Mouse (Mus musculus) embryonic facial prominence, embryonic 12.5 days (tissue): ENCODE data around the gene Sept11. TPM values are rescaled to one million over a fixed set of nuclear protein-coding genes. Genes with fewer than 3 reads are reported as not detected.
A peak's percentile ranks its signal among the peaks of the same experiment; 100 is the strongest.

Experiments used
- ATAC-seq: fragments of 200-750 bp; cut with Nextera tagmentation; 2 replicates; pipeline ENCODE4 v1.8.0; 2017; ENCODE audit not compliant: insufficient number of reproducible peaks, insufficient read depth, low FRiP score, low TSS enrichment
- H3K27ac ChIP-seq: fragments of 300-500 bp; sonication (generic); 2 replicates; pipeline ENCODE4 v1.5.1; 2016; ENCODE audit warnings: mild to moderate bottlenecking
- H3K27me3 ChIP-seq: fragments of 300-500 bp; sonication (generic); 2 replicates; pipeline ENCODE4 v1.6.1; 2016; ENCODE audit warnings: mild to moderate bottlenecking, moderate library complexity
- H3K36me3 ChIP-seq: fragments of 300-500 bp; sonication (generic); 2 replicates; pipeline ENCODE4 v1.6.1; 2016; ENCODE audit warnings: mild to moderate bottlenecking
- H3K4me1 ChIP-seq: fragments of 300-500 bp; sonication (generic); 2 replicates; pipeline ENCODE4 v1.6.1; 2016
- H3K4me2 ChIP-seq: fragments of 300-500 bp; sonication (generic); replicated peaks from 2 replicates; pipeline ENCODE4 v1.6.1; 2016; ENCODE audit warnings: mild to moderate bottlenecking, moderate library complexity
- H3K4me3 ChIP-seq: fragments of 300-500 bp; sonication (generic); 2 replicates; pipeline ENCODE4 v1.5.1; 2016; ENCODE audit warnings: mild to moderate bottlenecking
- H3K9ac ChIP-seq: fragments of 300-500 bp; sonication (generic); 2 replicates; pipeline ENCODE4 v1.6.1; 2016; ENCODE audit warnings: mild to moderate bottlenecking, moderate library complexity
- H3K9me3 ChIP-seq: fragments of 300-500 bp; sonication (generic); 2 replicates; pipeline ENCODE4 v1.6.1; 2016; ENCODE audit warnings: mild to moderate bottlenecking, moderate library complexity
- WGBS: fragments of 180-500 bp; shearing (Covaris S2); methylation state at CpG from one replicate; pipeline ENCODE4 v1.1.7; 2016; 5-methylcytosine and 5-hydroxymethylcytosine counted together
- polyA plus RNA-seq: library from polyadenylated mRNA; unstranded; fragments of >200 nt; fragmentation: Nextera tagmentation; extraction: Ambion mirVana; gene quantifications from 2 replicates; pipeline ENCODE4 v1.2.1, GENCODE M21; 2016

Gene Sept11
- polyA plus RNA-seq, 1 experiment from 2014 or later: 263 TPM

DNA sequence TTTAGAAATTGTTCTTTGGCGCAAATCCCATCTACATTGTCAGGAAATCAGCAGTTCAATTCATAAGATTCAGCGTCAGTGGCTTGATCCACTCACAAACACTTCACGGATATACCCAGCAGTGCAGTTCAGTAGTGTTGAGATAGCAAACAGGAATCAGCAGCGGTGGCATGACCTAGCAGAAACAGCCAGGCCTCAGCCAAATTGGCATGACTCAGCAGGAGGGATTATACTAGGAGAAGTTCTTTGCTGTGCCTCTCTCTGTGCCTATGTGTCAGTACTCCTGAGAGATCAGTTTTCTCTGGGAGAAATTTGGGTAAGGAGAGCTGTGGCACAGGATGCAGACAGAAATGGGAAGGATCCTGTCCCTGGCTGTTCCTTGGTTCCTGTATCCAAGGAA lies 32.4 kb upstream of the Sept11 start:
- H3K36me3 ChIP-seq: no peaks in the 10 kb centered on the region
- H3K4me1 ChIP-seq: no peaks in the 10 kb centered on the region
- H3K27me3 ChIP-seq: no peaks in the 10 kb centered on the region
- no peaks in the 10 kb centered on the region for H3K9me3 ChIP-seq
- no peak overlapping the region for H3K4me3 ChIP-seq
- 81% methylated on average over 4 of the region's 4 CpGs for WGBS
- no peak overlapping the region for H3K9ac ChIP-seq
- no peak for ATAC-seq
- H3K27ac ChIP-seq: no peak overlapping the region
- no peak overlapping the region for H3K4me2 ChIP-seq

DNA sequence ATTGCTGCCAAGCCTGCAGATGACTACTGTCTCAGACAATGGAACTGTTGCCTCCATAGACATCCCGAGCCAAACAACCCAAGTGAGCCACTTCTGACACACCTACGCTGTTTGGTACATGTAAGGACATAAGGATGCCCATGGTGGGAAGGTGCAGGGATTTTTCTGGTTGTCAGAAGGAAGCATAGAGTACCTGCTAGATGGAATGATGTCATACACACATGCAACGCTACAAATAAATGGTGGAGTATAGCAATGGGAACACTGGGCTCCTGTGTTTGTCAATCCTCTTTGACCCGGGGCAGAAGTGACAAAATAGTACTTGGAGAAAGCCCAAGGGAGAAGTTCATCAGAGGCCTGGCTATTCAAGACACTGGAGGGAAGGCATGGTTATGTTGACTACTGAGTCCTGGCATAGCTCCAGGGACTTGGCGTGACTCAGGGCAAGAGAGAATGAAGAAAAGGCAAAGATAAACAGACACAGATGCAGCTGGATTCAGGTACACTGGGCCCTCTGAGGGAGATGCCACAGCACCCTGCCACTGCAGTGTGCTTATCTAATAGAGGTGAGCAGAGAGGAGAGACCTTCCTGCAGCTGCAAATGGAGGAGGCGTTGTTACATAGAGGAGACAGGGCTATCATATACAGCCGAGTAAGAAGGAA lies 15.4 kb upstream of the Sept11 start:
- H3K36me3 ChIP-seq: no peaks in the 10 kb centered on the region
- no peak for ATAC-seq
- 76% methylated on average over 7 of the region's 7 CpGs for WGBS

GRCm38 (mm10) chr5:93079596-93079995 lies 13.6 kb upstream of the Sept11 start:
- WGBS: 82% methylated on average over 3 of the region's 3 CpGs
- no peak overlapping the region for H3K9ac ChIP-seq
- no peak overlapping the region for H3K4me2 ChIP-seq
- H3K4me1 ChIP-seq: 0 out of 2 replicates have a peak, but pooled peaks cover 3% of the 10 kb centered on the region
- H3K27me3 ChIP-seq: no peaks in the 10 kb centered on the region
- no peak overlapping the region for H3K27ac ChIP-seq
- no peaks in the 10 kb centered on the region for H3K9me3 ChIP-seq
- no peaks in the 10 kb centered on the region for H3K36me3 ChIP-seq
- ATAC-seq: no peak
- H3K4me3 ChIP-seq: no peak overlapping the region

More for the DNA sequence above, 15.4 kb upstream of the Sept11 start:
- no peak overlapping the region for H3K9ac ChIP-seq
- H3K4me2 ChIP-seq: no peak overlapping the region
- H3K9me3 ChIP-seq: no peaks in the 10 kb centered on the region
- no peak overlapping the region for H3K27ac ChIP-seq
- no peaks in the 10 kb centered on the region for H3K27me3 ChIP-seq
- no peak overlapping the region for H3K4me3 ChIP-seq
- H3K4me1 ChIP-seq: 0 out of 2 replicates have a peak, but pooled peaks cover 3% of the 10 kb centered on the region

DNA sequence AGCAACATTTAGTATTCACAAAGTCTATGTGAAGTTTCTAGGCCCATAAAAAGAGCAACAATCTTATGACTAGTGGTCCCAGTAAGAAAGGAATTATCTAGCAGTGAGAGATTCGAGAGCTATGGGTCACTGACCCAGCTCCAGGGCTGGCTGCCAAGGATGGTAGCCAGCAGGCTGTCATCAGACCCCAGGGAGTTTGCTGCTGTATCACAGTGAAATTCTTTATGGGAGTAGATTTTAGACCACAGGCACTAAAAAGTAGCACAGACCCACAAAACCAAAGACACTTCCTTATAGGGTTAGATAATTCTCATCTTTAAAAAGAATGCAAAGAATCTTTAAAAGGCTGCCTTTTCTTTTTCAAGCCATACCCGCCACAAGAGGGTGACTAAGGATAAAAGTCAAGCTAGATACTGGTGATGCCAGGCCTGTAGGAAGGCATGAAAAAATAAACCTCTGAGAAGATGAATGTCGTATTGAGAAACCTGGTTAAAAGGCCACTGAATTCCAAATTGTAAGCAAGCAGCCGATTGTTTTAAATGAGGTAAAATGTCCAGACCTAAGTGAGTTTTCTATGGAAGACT lies 8.1 kb upstream of the Sept11 start:
- no peak overlapping the region for H3K9ac ChIP-seq
- ATAC-seq: no peak
- H3K27ac ChIP-seq: no peak overlapping the region
- WGBS: 54% methylated on average over 4 of the region's 4 CpGs
- H3K4me3 ChIP-seq: no peak overlapping the region
- no peaks in the 10 kb centered on the region for H3K27me3 ChIP-seq
- no peaks in the 10 kb centered on the region for H3K4me1 ChIP-seq
- H3K4me2 ChIP-seq: no peak overlapping the region
- no peaks in the 10 kb centered on the region for H3K9me3 ChIP-seq
- H3K36me3 ChIP-seq: no peaks in the 10 kb centered on the region

DNA sequence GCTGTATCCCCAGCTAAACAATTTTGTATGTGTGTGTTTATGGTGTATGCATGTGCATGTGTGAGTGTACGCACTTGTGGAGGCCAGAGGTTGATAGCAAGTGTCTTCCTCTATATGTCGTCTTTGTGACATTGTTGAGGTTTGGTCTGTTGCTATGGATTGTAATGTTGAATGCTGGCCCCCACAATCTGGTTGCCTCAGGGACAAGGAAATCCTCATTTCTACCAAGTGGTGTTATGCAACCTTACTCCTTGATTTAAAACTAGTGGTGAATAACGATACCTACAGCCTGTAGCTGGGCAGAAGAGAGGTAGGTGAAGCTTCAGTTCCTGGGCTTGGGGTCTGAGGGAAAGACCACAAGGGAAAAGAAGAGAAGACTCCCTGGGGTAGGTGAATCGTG lies 7.3 kb upstream of the Sept11 start:
- no peak overlapping the region for H3K27ac ChIP-seq
- no peak for ATAC-seq
- no peaks in the 10 kb centered on the region for H3K36me3 ChIP-seq
- WGBS: 89% methylated on average over 4 of the region's 4 CpGs
- H3K4me1 ChIP-seq: no peaks in the 10 kb centered on the region
- no peaks in the 10 kb centered on the region for H3K9me3 ChIP-seq
- H3K4me3 ChIP-seq: no peak overlapping the region
- no peak overlapping the region for H3K9ac ChIP-seq
- no peak overlapping the region for H3K4me2 ChIP-seq
- H3K27me3 ChIP-seq: no peaks in the 10 kb centered on the region

DNA sequence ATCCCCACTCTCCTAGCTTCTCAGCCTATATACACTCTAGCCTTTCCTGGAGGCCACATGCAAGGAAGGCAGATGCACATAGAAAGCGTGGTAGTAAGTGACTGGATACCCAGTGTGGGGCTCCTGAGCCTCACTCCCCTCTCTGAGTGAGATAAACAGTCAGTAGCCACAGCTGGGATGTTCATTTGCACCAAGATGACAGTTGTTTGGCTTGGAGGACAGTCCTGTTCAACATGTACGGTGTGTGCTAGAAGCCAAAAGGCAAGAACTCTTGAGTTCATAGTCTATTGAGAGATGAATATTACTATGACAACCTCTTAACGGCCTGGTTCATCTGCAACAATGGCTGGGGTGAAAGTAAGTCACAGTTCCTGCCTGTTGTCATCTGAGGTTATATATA lies 2.0 kb upstream of the Sept11 start:
- no peak overlapping the region for H3K4me3 ChIP-seq
- H3K27ac ChIP-seq: no peak overlapping the region
- no peak for ATAC-seq
- WGBS: 79% methylated on average over 3 of the region's 3 CpGs
- no peaks in the 10 kb centered on the region for H3K27me3 ChIP-seq
- peak overlapping the region; percentile 70 for H3K4me2 ChIP-seq
- H3K36me3 ChIP-seq: no peaks in the 10 kb centered on the region
- peaks cover 29% of the 10 kb centered on the region for H3K4me1 ChIP-seq
- H3K9ac ChIP-seq: no peak overlapping the region
- no peaks in the 10 kb centered on the region for H3K9me3 ChIP-seq

DNA sequence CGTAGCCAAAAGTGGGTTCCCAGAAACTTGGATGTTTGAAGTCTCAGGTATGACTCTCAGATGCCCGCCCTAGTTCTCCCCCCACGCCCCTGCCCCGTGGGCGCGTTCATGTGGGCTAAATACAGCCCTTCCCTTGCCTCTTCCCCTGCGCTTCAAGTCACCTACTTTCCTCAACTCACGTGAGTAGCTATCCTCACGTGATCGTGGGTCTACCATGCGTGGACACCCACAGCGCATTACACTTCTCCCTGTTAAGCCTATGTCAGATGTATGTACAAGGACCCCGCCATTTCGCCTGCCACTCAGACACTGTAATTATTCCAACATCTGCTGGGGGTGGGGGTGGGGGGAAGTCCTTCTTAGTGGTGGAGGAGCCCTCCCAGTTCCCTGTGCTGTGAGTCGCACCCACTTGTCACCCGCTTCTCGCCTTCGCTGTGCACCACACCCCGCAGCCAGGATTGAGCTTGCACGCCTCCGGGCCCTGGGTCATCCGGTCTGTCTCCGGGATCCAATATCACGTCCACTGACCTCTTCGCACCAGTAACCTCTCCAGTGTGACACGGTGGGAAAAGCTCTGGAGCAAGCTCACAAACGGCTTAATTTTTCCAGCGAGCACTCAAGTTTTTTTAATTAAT lies 973 bp upstream of the Sept11 start:
- WGBS: 4% methylated on average over 28 of the region's 28 CpGs
- H3K27me3 ChIP-seq: no peaks in the 10 kb centered on the region
- H3K4me1 ChIP-seq: peaks cover 39% of the 10 kb centered on the region
- H3K27ac ChIP-seq: peak overlapping the region; percentile 98; the same call in 1 of the 2 replicates
- H3K9me3 ChIP-seq: no peaks in the 10 kb centered on the region
- peak overlapping the region; percentile 83 for H3K9ac ChIP-seq
- H3K4me3 ChIP-seq: peak overlapping the region; percentile 85
- peak overlapping the region; percentile 70 for H3K4me2 ChIP-seq
- peak; percentile 6; the same call in 1 of the 2 replicates for ATAC-seq
- no peaks in the 10 kb centered on the region for H3K36me3 ChIP-seq

DNA sequence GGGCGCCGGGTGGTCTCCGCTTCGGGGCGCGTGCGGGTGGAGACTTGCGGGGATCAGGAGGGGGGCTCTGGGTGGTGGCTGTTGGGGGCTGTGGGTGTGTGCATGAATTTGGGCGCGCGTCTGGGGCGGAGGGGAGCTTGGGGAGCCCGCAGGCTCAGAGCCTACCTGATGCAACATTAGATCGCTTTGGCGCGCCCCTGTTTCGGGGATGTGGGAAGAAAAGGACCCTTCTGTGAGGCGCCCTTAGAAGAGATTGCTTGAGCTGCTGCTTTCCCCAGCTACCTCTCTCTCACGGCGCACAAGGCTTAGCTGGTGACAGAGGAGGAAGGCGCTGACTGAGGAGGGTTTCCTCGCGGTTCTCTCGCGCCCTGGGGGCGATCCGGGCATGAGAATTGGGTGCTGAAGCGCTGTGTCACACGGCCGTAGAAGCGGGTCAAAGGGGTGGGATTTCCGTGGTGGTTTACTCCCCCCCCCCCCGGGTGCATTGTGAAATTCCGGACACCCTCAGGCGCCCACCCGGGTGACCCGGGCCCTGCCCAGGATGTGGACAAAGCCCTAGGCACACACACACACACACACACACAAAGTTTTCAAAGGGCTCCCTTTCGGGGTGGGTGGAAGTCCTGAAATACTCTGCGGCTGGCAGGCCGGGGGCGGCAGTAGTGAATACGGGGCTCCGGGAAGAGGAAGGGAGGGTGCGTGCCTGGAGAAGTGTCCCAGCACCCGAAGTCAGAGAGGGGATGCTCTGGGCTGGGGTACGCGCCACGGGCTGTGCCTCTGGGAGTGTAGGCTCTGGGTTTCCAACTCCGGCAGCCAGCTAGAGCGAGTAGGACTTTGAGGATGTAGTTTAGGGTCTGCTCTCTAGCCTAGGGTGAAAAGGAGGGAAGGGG lies 646 bp downstream of the Sept11 start:
- Histone ChIP-seq H3K27me3 (no peaks in the 10 kb centered on the region), H3K9ac (peak overlapping the region; percentile 83), H3K4me1 (peaks cover 55% of the 10 kb centered on the region), H3K4me2 (peak overlapping the region; percentile 70), H3K36me3 (no peaks in the 10 kb centered on the region), H3K9me3 (no peaks in the 10 kb centered on the region), H3K27ac (peak overlapping the region; percentile 98), H3K4me3 (peak overlapping the region; percentile 85)
- peak; percentile 6 for ATAC-seq
- WGBS: 1% methylated on average over 50 of the region's 50 CpGs

DNA sequence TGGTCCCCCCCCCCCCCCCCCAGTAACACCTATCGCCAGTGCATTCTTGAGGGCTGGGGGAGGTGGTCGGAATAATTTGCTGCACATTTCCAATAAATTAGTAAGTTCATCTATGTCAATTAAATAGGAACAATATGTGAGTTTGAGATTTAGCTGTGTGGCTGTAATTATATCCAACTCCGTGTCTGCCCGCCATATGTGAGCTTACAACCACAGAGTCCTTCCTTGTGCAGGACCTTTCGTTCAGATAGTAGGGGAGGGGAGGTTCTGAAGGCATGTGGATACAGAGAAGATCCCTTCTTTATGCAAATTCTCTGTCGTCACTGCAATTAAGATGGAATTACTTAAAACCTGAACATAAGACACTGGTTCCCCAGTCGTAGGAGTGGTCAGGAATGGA lies 2.1 kb downstream of the Sept11 start:
- 18% methylated on average over 7 of the region's 7 CpGs for WGBS
- Histone ChIP-seq H3K4me2 (peak overlapping the region; percentile 70), H3K4me3 (peak overlapping the region; percentile 85), H3K4me1 (peaks cover 62% of the 10 kb centered on the region), H3K36me3 (no peaks in the 10 kb centered on the region), H3K9ac (no peak overlapping the region), H3K27me3 (no peaks in the 10 kb centered on the region), H3K9me3 (no peaks in the 10 kb centered on the region), H3K27ac (0 out of 2 replicates have a peak overlapping the region, but pooled peaks have one; percentile 30)
- no peak for ATAC-seq

GRCm38 (mm10) chr5:93097204-93097906 lies 4.1 kb downstream of the Sept11 start:
- no peak for ATAC-seq
- no peaks in the 10 kb centered on the region for H3K9me3 ChIP-seq
- 58% methylated on average over 13 of the region's 13 CpGs for whole genome bisulfite sequencing
- H3K4me2 ChIP-seq: no peak overlapping the region; the same call in 1 of the 2 replicates
- H3K36me3 ChIP-seq: no peaks in the 10 kb centered on the region
- H3K9ac ChIP-seq: no peak overlapping the region
- no peak overlapping the region for H3K27ac ChIP-seq
- no peaks in the 10 kb centered on the region for H3K27me3 ChIP-seq
- peaks cover 61% of the 10 kb centered on the region for H3K4me1 ChIP-seq
- no peak overlapping the region for H3K4me3 ChIP-seq

GRCm38 (mm10) chr5:93098219-93098618 lies 5.0 kb downstream of the Sept11 start:
- H3K9ac ChIP-seq: no peak overlapping the region
- no peak overlapping the region for H3K4me2 ChIP-seq
- no peaks in the 10 kb centered on the region for H3K27me3 ChIP-seq
- H3K36me3 ChIP-seq: no peaks in the 10 kb centered on the region
- 60% methylated on average over 6 of the region's 6 CpGs for WGBS
- no peaks in the 10 kb centered on the region for H3K9me3 ChIP-seq
- no peak for ATAC-seq
- H3K27ac ChIP-seq: no peak overlapping the region
- no peak overlapping the region for H3K4me3 ChIP-seq
- peaks cover 61% of the 10 kb centered on the region for H3K4me1 ChIP-seq
